ENCODE assay signal across 27 mouse cellular contexts in the genomic region with DNA sequence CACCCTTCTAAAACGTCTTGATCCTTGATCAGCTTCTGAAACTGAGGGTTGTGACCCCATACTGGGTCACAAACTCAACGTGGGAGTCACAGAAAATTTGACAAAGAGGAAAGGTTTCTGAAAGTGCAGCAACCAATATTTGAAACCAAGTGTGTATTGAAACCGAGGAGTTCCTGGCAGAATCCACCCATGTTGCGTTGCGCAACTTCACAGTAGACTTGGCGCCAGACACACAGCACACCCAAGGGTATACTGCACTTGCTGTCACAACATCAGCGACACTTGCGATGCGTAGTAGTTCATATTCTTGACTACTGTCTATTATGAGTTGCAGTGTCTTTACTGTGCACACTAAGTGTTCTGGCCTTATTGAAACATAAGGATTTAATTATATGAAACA. TPM values are rescaled to one million over a fixed set of nuclear protein-coding genes. Genes with fewer than 3 reads are reported as not detected.
DNase-seq lines count a peak whose midpoint lies in the region; ATAC-seq lines count a peak whose summit lies in the region.
"Had no signal": no experiment of that assay in that cellular context is flagged by ENCODE, and none has a peak within 500 bp of the region (broad histone marks: within the 10 kb centered on the region; RNA-seq: fewer than 3 reads in every experiment).

No protein-coding gene starts in this region.

- H3K4me2 ChIP-seq in hindbrain, embryonic 12.5 days (replicated peaks): no peak overlapping the region
- H3K4me2 ChIP-seq: embryonic facial prominence, embryonic 12.5 days; forebrain, embryonic 15.5 days; heart, embryonic 15.5 days; hindbrain, embryonic 14.5 days; neural tube, embryonic 12.5 days had no signal

- H3K9ac ChIP-seq in hindbrain, embryonic 12.5 days: no peak overlapping the region
- H3K9ac ChIP-seq: embryonic facial prominence, embryonic 12.5 days; forebrain, embryonic 15.5 days; heart, embryonic 15.5 days; hindbrain, embryonic 14.5 days; neural tube, embryonic 12.5 days had no signal

- WGBS in hindbrain, embryonic 12.5 days: 89% methylated on average over 9 of the region's 9 CpGs

- peaks cover 15% of the 10 kb centered on the region for H3K9me3 ChIP-seq in megakaryocyte, embryonic 14.5 days
- no peaks in the 10 kb centered on the region for H3K9me3 ChIP-seq in hindbrain, embryonic 12.5 days (replicated peaks)
- H3K9me3 ChIP-seq: embryonic facial prominence, embryonic 12.5 days; forebrain, embryonic 15.5 days; heart, embryonic 15.5 days; midbrain, embryonic 10.5 days; neural tube, embryonic 12.5 days had no signal

- peak; percentile 22 for DNase-seq in adrenal gland, adult 2 months
- DNase-seq in adrenal gland, adult 8-10 months: no peak
- DNase-seq in heart, adult 18-20 months: peak; percentile 65 to 72
- DNase-seq in heart, postnatal 4 days: no peak
- no peak for DNase-seq in spleen, postnatal 10 days (ENCODE audit: low spot score in 2 of 2)
- DNase-seq: cerebellum, adult 11 months; cerebellum, postnatal 10 days; kidney, adult 8-10 months; kidney, postnatal 14 days; left cerebral cortex, postnatal 4 days; liver; lung, adult 18-20 months; right cerebral cortex, adult 18-20 months; thymus, postnatal 36 days had no signal

- H3K4me1 ChIP-seq in megakaryocyte, embryonic 14.5 days: no peaks in the 10 kb centered on the region
- no peaks in the 10 kb centered on the region for H3K4me1 ChIP-seq in hindbrain, embryonic 12.5 days
- H3K4me1 ChIP-seq: forebrain, embryonic 15.5 days; midbrain, embryonic 10.5 days; neural tube, embryonic 12.5 days had no signal

- H3K27me3 ChIP-seq in megakaryocyte, embryonic 14.5 days (replicated peaks): no peaks in the 10 kb centered on the region
- no peaks in the 10 kb centered on the region for H3K27me3 ChIP-seq in hindbrain, embryonic 12.5 days
- H3K27me3 ChIP-seq: embryonic facial prominence, embryonic 12.5 days; forebrain, embryonic 15.5 days; heart, embryonic 15.5 days; neural tube, embryonic 12.5 days had no signal

- H3K4me3 ChIP-seq in megakaryocyte, embryonic 14.5 days (replicated peaks): peak overlapping the region; percentile 39
- H3K4me3 ChIP-seq in hindbrain, embryonic 12.5 days: no peak overlapping the region
- H3K4me3 ChIP-seq: embryonic facial prominence, embryonic 12.5 days; erythroblast, embryonic 14.5 days; forebrain, embryonic 15.5 days; heart, embryonic 15.5 days; layer of hippocampus, adult 2 months; midbrain, embryonic 10.5 days; neural tube, embryonic 12.5 days had no signal

- no peak overlapping the region for H3K27ac ChIP-seq in hindbrain, embryonic 12.5 days
- H3K27ac ChIP-seq: embryonic facial prominence, embryonic 12.5 days; forebrain, embryonic 15.5 days; heart, embryonic 15.5 days; hindbrain, embryonic 14.5 days; layer of hippocampus, adult 2 months; midbrain, embryonic 10.5 days; neural tube, embryonic 12.5 days had no signal

- H3K36me3 ChIP-seq in megakaryocyte, embryonic 14.5 days (replicated peaks; ENCODE audit: low read length): no peaks in the 10 kb centered on the region
- no peaks in the 10 kb centered on the region for H3K36me3 ChIP-seq in hindbrain, embryonic 12.5 days
- H3K36me3 ChIP-seq: embryonic facial prominence, embryonic 12.5 days; forebrain, embryonic 15.5 days; heart, embryonic 15.5 days; midbrain, embryonic 10.5 days; neural tube, embryonic 12.5 days had no signal

- ATAC-seq in megakaryocyte, adult 5-6 weeks (ENCODE audit: poor library complexity, severe bottlenecking): no peak
- ATAC-seq in hindbrain, embryonic 12.5 days (ENCODE audit: low FRiP score): no peak
- ATAC-seq: CD4-positive, CD25-positive, alpha-beta regulatory T cell, adult 4 months; forebrain, embryonic 15.5 days had no signal

RNA-seq across cellular contexts. Expression of a gene that starts 32.4 kb away (rescaled TPM):
- 1 to 10 TPM; 7.0 to 8.2 TPM for total RNA-seq in adrenal gland, adult 2 months (2021)
- 13.0 and 14.0 TPM in 2 replicates for polyA plus RNA-seq in adrenal gland, adult 2 months (2012; rRNA removed)
- total RNA-seq in adrenal gland, adult 8-10 months (2022): 10 to 100 TPM in 1 of 4 experiments, 1 to 10 TPM in 3; 8.2 to 12.5 (median 9.7) TPM
- 10 to 100 TPM; 19.7 to 23.4 TPM for total RNA-seq in heart, adult 18-20 months (2021)
- total RNA-seq in heart, postnatal 4 days (2021): 10 to 100 TPM; 20.7 TPM
- polyA plus RNA-seq in megakaryocyte, embryonic 14.5 days (2012; ENCODE audit: insufficient read depth, low replicate concordance): not detected in 2 replicates
- total RNA-seq in megakaryocyte, adult 5-6 weeks (2015): 0.39 TPM in 1 of 2 replicates, not detected in the other
- total RNA-seq in megakaryocyte, adult 5-6 weeks (2017): 0.08 TPM in 1 of 2 replicates, not detected in the other
- 4.6 and 5.0 TPM in 2 replicates for polyA plus RNA-seq in hindbrain, embryonic 12.5 days (2016; fragmentation: Nextera tagmentation; extraction: Ambion mirVana)
- total RNA-seq: monocyte, adult 5-6 weeks had no signal
- polyA plus RNA-seq: CD4-positive, CD25-positive, alpha-beta regulatory T cell, adult 4 months; erythroblast, embryonic 14.5 days had no signal

Comparison
In these comparisons a context has a peak if more than half of its experiments do, and no peak if none do; other contexts are left out.
1. DNase-seq: peak in adrenal gland, adult 2 months (single experiment) and heart, adult 18-20 months (2 of 2); none in adrenal gland, adult 8-10 months (single experiment), heart, postnatal 4 days (single experiment) and spleen, postnatal 10 days (0 of 2).
2. RNA of a gene that starts 32.4 kb away (total RNA-seq): 19.7 to 23.4 TPM in heart, adult 18-20 months, 20.7 TPM in heart, postnatal 4 days, 8.2 to 12.5 TPM in adrenal gland, adult 8-10 months and 7.0 to 8.2 TPM in adrenal gland, adult 2 months; 0.08 to 0.39 TPM in megakaryocyte, adult 5-6 weeks; every median in the first group is over 4 times any median in the second.